Mouse (Mus musculus): ENCODE data around the gene Ak1. TPM values are rescaled to one million over a fixed set of nuclear protein-coding genes. Genes with fewer than 3 reads are reported as not detected.

Ak1 gene
- total RNA-seq (2014; rRNA removed) (114 and 123 TPM in 2 replicates), polyA plus RNA-seq (2015; fragmentation: Nextera tagmentation; extraction: Ambion mirVana) (119 and 123 TPM in 2 replicates)

GRCm38 (mm10) chr2:32621517-32621859, at the start of gene Ak1:
Gene Ak1 (plus strand): TSS chr2:32621758.
- Histone ChIP-seq H3K9ac (no peak within 1 kb of the TSS), H3K4me3 (ENCODE audit: low read depth, low read length) (no peak within 1 kb of the TSS), H3K9me3 (ENCODE audit: low read length) (no peaks in the 10 kb centered on the region), H3K36me3 (ENCODE audit: insufficient read depth) (no peaks in the 10 kb centered on the region), H3K4me2 (ENCODE audit: low read depth) (no peak within 1 kb of the TSS), H3K4me1 (ENCODE audit: insufficient read depth) (peaks cover 16% of the 10 kb centered on the region), H3K27ac (ENCODE audit: low read depth, low read length) (no peak within 1 kb of the TSS), H3K27me3 (ENCODE audit: insufficient read depth, low read length) (no peaks in the 10 kb centered on the region)
- DNase-seq (no peak), ATAC-seq (no peak)
- TF ChIP-seq CTCF (IDR thresholded peaks at IDR 0.05; ENCODE audit: low read depth): no peak
- 41% methylated on average over 7 of the region's 7 CpGs for WGBS

- no peak for ATAC-seq
- Histone ChIP-seq H3K4me2 (ENCODE audit: low read depth) (no peak overlapping the region), H3K9ac (no peak overlapping the region), H3K9me3 (ENCODE audit: low read length) (no peaks in the 10 kb centered on the region), H3K4me3 (ENCODE audit: low read depth, low read length) (no peak overlapping the region), H3K4me1 (ENCODE audit: insufficient read depth) (peaks cover 7% of the 10 kb centered on the region), H3K27me3 (ENCODE audit: insufficient read depth, low read length) (no peaks in the 10 kb centered on the region), H3K27ac (ENCODE audit: low read depth, low read length) (no peak overlapping the region), H3K36me3 (ENCODE audit: insufficient read depth) (peaks cover 20% of the 10 kb centered on the region)
- no peak for DNase-seq
- 95% methylated on average over 11 of the region's 11 CpGs for WGBS
- no peak for TF ChIP-seq CTCF (IDR thresholded peaks at IDR 0.05; ENCODE audit: low read depth)
Observed at GRCm38 (mm10) chr2:32572196-32572595, 49.4 kb upstream of the Ak1 start.

DNA sequence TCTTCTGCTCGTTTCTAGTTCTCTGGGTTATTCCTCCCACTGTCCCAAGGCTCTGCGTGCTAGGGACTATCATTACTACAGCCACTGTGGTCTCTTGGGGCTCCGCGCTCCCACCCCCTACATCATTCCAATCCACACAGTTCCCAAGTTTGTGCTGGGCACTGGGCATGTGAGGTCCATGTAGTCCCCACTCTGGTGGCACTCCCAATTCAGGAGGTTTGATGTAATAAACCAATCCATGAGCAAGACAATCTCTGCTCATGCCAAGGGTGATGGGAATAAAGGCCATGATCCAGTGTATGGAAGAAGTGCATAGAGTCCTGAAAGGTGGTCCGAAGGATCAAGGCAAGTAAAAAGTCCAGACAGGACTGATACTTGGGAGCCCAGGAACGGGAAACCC, 47.1 kb upstream of the Ak1 start, which contains the start of gene Pip5kl1:
TSS of gene Pip5kl1 (plus strand) at position 301 of the 400 bp plus-strand sequence.
- no peak for TF ChIP-seq CTCF (IDR thresholded peaks at IDR 0.05; ENCODE audit: low read depth)
- H3K9ac ChIP-seq: peak within 1 kb of the TSS; percentile 67
- H3K27ac ChIP-seq (ENCODE audit: low read depth, low read length): peak within 1 kb of the TSS; percentile 40; the same call in 1 of the 2 replicates
- no peaks in the 10 kb centered on the region for H3K9me3 ChIP-seq (ENCODE audit: low read length)
- DNase-seq (no peak), ATAC-seq (no peak)
- H3K4me1 ChIP-seq (ENCODE audit: insufficient read depth): peaks cover 7% of the 10 kb centered on the region
- H3K4me3 ChIP-seq (ENCODE audit: low read depth, low read length): peak within 1 kb of the TSS; percentile 56
- WGBS: 81% methylated on average over 6 of the region's 6 CpGs
- peak within 1 kb of the TSS; percentile 99 for H3K4me2 ChIP-seq (ENCODE audit: low read depth)
- peaks cover 2% of the 10 kb centered on the region; the same call in 1 of the 2 replicates for H3K27me3 ChIP-seq (ENCODE audit: insufficient read depth, low read length)
- peaks cover 8% of the 10 kb centered on the region; the same call in 1 of the 2 replicates for H3K36me3 ChIP-seq (ENCODE audit: insufficient read depth)

- peak overlapping the region; percentile 40; the same call in 1 of the 2 replicates for H3K27ac ChIP-seq (ENCODE audit: low read depth, low read length)
- H3K36me3 ChIP-seq (ENCODE audit: insufficient read depth): peaks cover 8% of the 10 kb centered on the region; the same call in 1 of the 2 replicates
- no peaks in the 10 kb centered on the region for H3K9me3 ChIP-seq (ENCODE audit: low read length)
- peak overlapping the region; percentile 56 for H3K4me3 ChIP-seq (ENCODE audit: low read depth, low read length)
- peaks cover 7% of the 10 kb centered on the region for H3K4me1 ChIP-seq (ENCODE audit: insufficient read depth)
- H3K27me3 ChIP-seq (ENCODE audit: insufficient read depth, low read length): peaks cover 3% of the 10 kb centered on the region; the same call in 1 of the 2 replicates
- H3K4me2 ChIP-seq (ENCODE audit: low read depth): peak overlapping the region; percentile 99
- TF ChIP-seq CTCF (IDR thresholded peaks at IDR 0.05; ENCODE audit: low read depth): peak; percentile 81
- ATAC-seq: peak; percentile 57
- 1% methylated on average over 26 of the region's 26 CpGs for WGBS
- H3K9ac ChIP-seq: peak overlapping the region; percentile 67
- peak; percentile 83 for DNase-seq
Observed at GRCm38 (mm10) chr2:32574901-32575585, 46.5 kb upstream of the Ak1 start.

DNA sequence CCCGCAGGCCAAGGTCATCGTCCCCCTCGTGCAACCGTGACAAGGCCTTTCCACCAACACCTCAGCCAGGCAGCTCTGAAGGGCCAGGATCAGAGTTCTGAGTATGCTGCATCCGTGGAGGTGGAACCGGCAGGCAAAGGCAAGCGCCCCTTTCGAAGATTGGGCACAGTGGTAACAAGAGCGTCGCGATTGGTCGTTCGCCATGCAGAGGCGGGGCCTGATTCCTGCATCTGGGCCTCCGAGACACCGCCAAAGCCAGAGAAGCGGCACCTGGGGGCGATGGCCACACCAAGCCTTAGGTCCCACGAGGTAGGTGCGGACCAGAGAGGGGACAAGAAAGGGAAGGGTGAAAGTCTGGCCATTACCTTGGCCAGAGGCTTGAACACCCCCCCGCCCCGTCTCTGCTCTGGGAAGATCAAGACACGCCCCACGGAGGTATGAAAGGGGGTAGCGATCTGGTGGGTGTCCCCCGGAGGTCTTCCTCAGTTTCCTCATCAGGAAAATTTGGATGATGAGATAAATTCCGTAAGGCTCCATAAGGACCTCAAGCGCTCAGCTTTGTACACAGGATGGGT, 45.9 kb upstream of the Ak1 start, which contains the start of gene 9430097D07Rik:
TSS of gene 9430097D07Rik (minus strand) at position 99 of the 575 bp plus-strand sequence.
- ATAC-seq (peak; percentile 88), DNase-seq (peak; percentile 87)
- H3K27ac ChIP-seq (ENCODE audit: low read depth, low read length): peak within 1 kb of the TSS; percentile 40; the same call in 1 of the 2 replicates
- H3K36me3 ChIP-seq (ENCODE audit: insufficient read depth): peaks cover 8% of the 10 kb centered on the region; the same call in 1 of the 2 replicates
- no peak for TF ChIP-seq CTCF (IDR thresholded peaks at IDR 0.05; ENCODE audit: low read depth)
- peak within 1 kb of the TSS; percentile 99 for H3K4me2 ChIP-seq (ENCODE audit: low read depth)
- H3K4me3 ChIP-seq (ENCODE audit: low read depth, low read length): peak within 1 kb of the TSS; percentile 56
- peaks cover 7% of the 10 kb centered on the region for H3K4me1 ChIP-seq (ENCODE audit: insufficient read depth)
- peak within 1 kb of the TSS; percentile 67 for H3K9ac ChIP-seq
- peaks cover 3% of the 10 kb centered on the region; the same call in 1 of the 2 replicates for H3K27me3 ChIP-seq (ENCODE audit: insufficient read depth, low read length)
- no peaks in the 10 kb centered on the region for H3K9me3 ChIP-seq (ENCODE audit: low read length)
- WGBS: 5% methylated on average over 28 of the region's 28 CpGs

GRCm38 (mm10) chr2:32576532-32576931, 45.0 kb upstream of the Ak1 start:
- Histone ChIP-seq H3K4me3 (ENCODE audit: low read depth, low read length) (no peak overlapping the region), H3K4me2 (ENCODE audit: low read depth) (no peak overlapping the region), H3K27ac (ENCODE audit: low read depth, low read length) (no peak overlapping the region), H3K27me3 (ENCODE audit: insufficient read depth, low read length) (peaks cover 3% of the 10 kb centered on the region; the same call in 1 of the 2 replicates), H3K9ac (no peak overlapping the region), H3K4me1 (ENCODE audit: insufficient read depth) (peaks cover 4% of the 10 kb centered on the region), H3K9me3 (ENCODE audit: low read length) (no peaks in the 10 kb centered on the region), H3K36me3 (ENCODE audit: insufficient read depth) (peaks cover 8% of the 10 kb centered on the region; the same call in 1 of the 2 replicates)
- TF ChIP-seq CTCF (IDR thresholded peaks at IDR 0.05; ENCODE audit: low read depth): no peak
- ATAC-seq: no peak
- 87% methylated on average over 9 of the region's 9 CpGs for WGBS
- no peak for DNase-seq
